Mouse (Mus musculus) intestine, embryonic 14.5 days (tissue): ENCODE data around the gene Skint10. TPM values are rescaled to one million over a fixed set of nuclear protein-coding genes. Genes with fewer than 3 reads are reported as not detected.

Source experiments
- ATAC-seq: fragments of 200-750 bp; cut with Nextera tagmentation; replicated peaks from 2 replicates; pipeline ENCODE4 v1.8.0; 2017; ENCODE audit warnings: low read depth, moderate number of reproducible peaks, moderate TSS enrichment, moderate library complexity; ENCODE audit not compliant: low FRiP score, low TSS enrichment
- DNase-seq: peaks from one replicate; pipeline ENCODE4 v3.0.0-alpha.2; 2018; ENCODE audit warnings: low spot score
- H3K27ac ChIP-seq: fragments of 300-500 bp; sonication (generic); 2 replicates; pipeline ENCODE4 v1.5.1; 2014; ENCODE audit warnings: low read depth, mild to moderate bottlenecking, control low read depth
- H3K27me3 ChIP-seq: fragments of 300-500 bp; sonication (generic); replicated peaks from 2 replicates; pipeline ENCODE4 v1.6.1; 2014; ENCODE audit warnings: low read length, control low read depth; ENCODE audit not compliant: control insufficient read depth, insufficient read depth
- H3K36me3 ChIP-seq: fragments of 300-500 bp; sonication (generic); 2 replicates; pipeline ENCODE4 v1.6.1; 2014; ENCODE audit warnings: low read length, control low read depth; ENCODE audit not compliant: control insufficient read depth, insufficient read depth
- H3K4me1 ChIP-seq: fragments of 300-500 bp; sonication (generic); replicated peaks from 2 replicates; pipeline ENCODE4 v1.6.1; 2014; ENCODE audit warnings: low read length, control low read depth, mixed read lengths; ENCODE audit not compliant: control insufficient read depth, insufficient read depth
- H3K4me2 ChIP-seq: fragments of 300-500 bp; sonication (generic); 2 replicates; pipeline ENCODE4 v1.6.1; 2014; ENCODE audit warnings: low read length
- H3K4me3 ChIP-seq: fragments of 300-500 bp; sonication (generic); 2 replicates; pipeline ENCODE4 v1.5.1; 2014; ENCODE audit warnings: low read depth, low read length, control low read depth, mixed read lengths
- H3K9ac ChIP-seq: fragments of 300-500 bp; sonication (generic); 2 replicates; pipeline ENCODE4 v1.6.1; 2014; ENCODE audit warnings: mild to moderate bottlenecking, low read length
- H3K9me3 ChIP-seq: fragments of 300-500 bp; sonication (generic); 2 replicates; pipeline ENCODE4 v1.6.1; 2016; ENCODE audit warnings: low read length, control low read depth; ENCODE audit not compliant: control insufficient read depth
- WGBS: fragments of 180-500 bp; shearing (Covaris S2); extraction: QIAGEN DNeasy Blood & Tissue Kit; methylation state at CpG from one replicate; pipeline ENCODE4 v1.1.7; 2014; 5-methylcytosine and 5-hydroxymethylcytosine counted together
- polyA plus RNA-seq: library from polyadenylated mRNA; unstranded; fragments of >200 nt; fragmentation: Nextera tagmentation; extraction: Ambion mirVana; gene quantifications from 2 replicates; pipeline ENCODE4 v1.2.1, GENCODE M21; 2014

The Skint10 gene
- polyA plus RNA-seq = not detected in 2 replicates

DNA sequence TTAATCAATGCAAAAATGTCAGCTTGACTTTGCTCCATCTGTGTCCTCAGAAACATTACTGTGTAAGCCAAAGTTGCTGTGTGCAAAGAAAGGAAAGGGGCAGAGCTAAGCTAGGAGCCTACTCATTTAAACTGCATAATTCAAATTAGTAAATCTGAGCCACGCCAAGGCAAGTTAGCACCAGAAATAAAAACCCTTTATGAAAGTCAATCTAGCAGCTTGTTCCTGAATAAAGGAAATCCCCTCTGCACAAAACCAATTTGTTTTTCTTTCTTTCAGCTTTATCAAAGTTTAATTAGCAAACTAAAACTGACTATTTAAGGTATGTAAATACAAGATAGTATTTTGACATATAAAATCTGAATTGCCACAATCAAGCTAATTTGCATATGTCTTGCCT, at the start of gene Skint10:
Gene Skint10 (minus strand): TSS at position 101 of the 400 bp plus-strand sequence.
- 87% methylated on average over 1 of the region's 1 CpGs for WGBS
- Histone ChIP-seq H3K4me1 (no peaks in the 10 kb centered on the region), H3K9me3 (no peaks in the 10 kb centered on the region), H3K27me3 (no peaks in the 10 kb centered on the region), H3K4me2 (no peak within 1 kb of the TSS), H3K4me3 (no peak within 1 kb of the TSS), H3K36me3 (no peaks in the 10 kb centered on the region), H3K9ac (no peak within 1 kb of the TSS), H3K27ac (no peak within 1 kb of the TSS)
- DNase-seq (no peak), ATAC-seq (no peak)

GRCm38 (mm10) chr4:112790646-112791045, 16.0 kb upstream of the Skint10 start:
- Histone ChIP-seq H3K9ac (no peak overlapping the region), H3K27me3 (no peaks in the 10 kb centered on the region), H3K4me2 (no peak overlapping the region), H3K27ac (no peak overlapping the region), H3K4me3 (no peak overlapping the region), H3K9me3 (peaks cover 5% of the 10 kb centered on the region; the same call in 1 of the 2 replicates), H3K4me1 (no peaks in the 10 kb centered on the region), H3K36me3 (no peaks in the 10 kb centered on the region)
- ATAC-seq = no peak
- DNase-seq = peak; percentile 52
- WGBS = 3% methylated on average over 1 of the region's 1 CpGs

Other genes with a start within 250 kb of the Skint10 start
- gene Skint2, start 217.7 kb downstream of the Skint10 start, polyA plus RNA-seq = not detected in 2 replicates